Mouse (Mus musculus) embryonic facial prominence, embryonic 10.5 days (tissue): Measurements from ENCODE around the gene Amh. TPM values are rescaled to one million over a fixed set of nuclear protein-coding genes. Genes with fewer than 3 reads are reported as not detected.

ENCODE experiments used
- DNase-seq: peaks from one replicate; pipeline ENCODE4 v3.0.0-alpha.2; 2017; ENCODE audit warnings: low spot score
- H3K27ac ChIP-seq: fragments of 300-500 bp; sonication (generic); replicated peaks from 2 replicates; pipeline ENCODE4 v1.5.1; 2016; ENCODE audit warnings: mild to moderate bottlenecking
- H3K27me3 ChIP-seq: fragments of 300-500 bp; sonication (generic); replicated peaks from 2 replicates; pipeline ENCODE4 v1.6.1; 2016; ENCODE audit warnings: low read depth, mild to moderate bottlenecking; ENCODE audit not compliant: poor library complexity, severe bottlenecking
- H3K36me3 ChIP-seq: fragments of 300-500 bp; sonication (generic); replicated peaks from 2 replicates; pipeline ENCODE4 v1.6.1; 2016; ENCODE audit warnings: mild to moderate bottlenecking, moderate library complexity
- H3K4me1 ChIP-seq: fragments of 300-500 bp; sonication (generic); 2 replicates; pipeline ENCODE4 v1.6.1; 2016
- H3K4me3 ChIP-seq: fragments of 300-500 bp; sonication (generic); 2 replicates; pipeline ENCODE4 v1.5.1; 2016; ENCODE audit warnings: mild to moderate bottlenecking, moderate library complexity
- H3K9me3 ChIP-seq: fragments of 300-500 bp; sonication (generic); 2 replicates; pipeline ENCODE4 v1.6.1; 2016; ENCODE audit warnings: mild to moderate bottlenecking
- WGBS: fragments of 180-500 bp; shearing (Covaris S2); methylation state at CpG from one replicate; pipeline ENCODE4 v1.1.7; 2016; 5-methylcytosine and 5-hydroxymethylcytosine counted together
- polyA plus RNA-seq: library from polyadenylated mRNA; unstranded; fragments of >200 nt; fragmentation: Nextera tagmentation; extraction: Ambion mirVana; gene quantifications from 2 replicates; pipeline ENCODE4 v1.2.1, GENCODE M21; 2016

Amh gene
- polyA plus RNA-seq, 1 experiment from 2014 or later, result 0.17 TPM

DNA sequence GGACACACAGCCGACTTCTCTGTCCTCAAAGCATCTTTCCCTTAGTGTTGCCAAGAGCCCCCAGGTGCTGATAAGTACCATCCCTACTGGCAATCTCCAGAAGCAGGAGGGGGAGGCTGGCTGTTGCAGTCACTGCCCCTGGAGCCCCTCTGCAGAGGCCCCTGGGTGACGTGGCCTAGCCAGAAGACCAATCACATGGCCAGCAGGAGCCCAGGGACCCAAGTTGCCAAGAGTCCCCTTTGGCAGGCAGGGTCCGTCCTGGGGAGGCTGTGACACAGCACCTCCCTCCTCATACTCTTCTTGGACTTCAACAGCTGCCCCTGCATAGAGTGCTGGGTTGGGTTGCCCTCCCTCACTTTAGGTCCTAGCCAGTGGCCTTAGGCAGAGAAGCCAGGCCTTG lies 2.0 kb upstream of the Amh start:
- DNase-seq, result no peak
- H3K36me3 ChIP-seq, result peaks cover 73% of the 10 kb centered on the region
- peaks cover 30% of the 10 kb centered on the region for H3K27me3 ChIP-seq
- 78% methylated on average over 3 of the region's 3 CpGs for WGBS
- no peak overlapping the region for H3K27ac ChIP-seq
- 0 out of 2 replicates have a peak overlapping the region, but pooled peaks have one; percentile 18 for H3K4me3 ChIP-seq
- H3K4me1 ChIP-seq, result peaks cover 52% of the 10 kb centered on the region
- no peaks in the 10 kb centered on the region for H3K9me3 ChIP-seq

DNA sequence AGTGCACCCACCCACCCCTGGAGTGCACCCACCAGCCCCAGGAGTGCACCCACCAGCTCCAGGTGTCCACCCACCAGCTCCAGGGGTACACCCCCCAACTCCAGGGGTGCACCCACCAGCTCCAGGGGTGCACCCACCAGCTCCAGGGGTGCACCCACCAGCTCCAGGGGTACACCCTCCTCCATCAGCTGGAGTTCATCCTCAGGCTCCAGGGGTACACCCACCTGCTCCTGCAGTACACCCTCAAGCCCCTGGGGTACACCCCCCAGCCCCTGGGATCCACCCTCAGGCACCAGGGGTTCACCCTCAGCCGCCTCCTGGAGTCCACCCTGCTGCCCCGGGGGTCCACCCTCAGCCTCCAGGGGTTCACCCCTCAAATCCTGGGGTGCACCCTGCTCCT lies 703 bp upstream of the Amh start:
- WGBS, result 88% methylated on average over 2 of the region's 2 CpGs
- no peak overlapping the region for H3K27ac ChIP-seq
- DNase-seq, result no peak
- peaks cover 44% of the 10 kb centered on the region for H3K27me3 ChIP-seq
- peaks cover 62% of the 10 kb centered on the region for H3K4me1 ChIP-seq
- H3K4me3 ChIP-seq, result peak overlapping the region; percentile 25; the same call in 1 of the 2 replicates
- no peaks in the 10 kb centered on the region for H3K9me3 ChIP-seq
- H3K36me3 ChIP-seq, result peaks cover 73% of the 10 kb centered on the region

DNA sequence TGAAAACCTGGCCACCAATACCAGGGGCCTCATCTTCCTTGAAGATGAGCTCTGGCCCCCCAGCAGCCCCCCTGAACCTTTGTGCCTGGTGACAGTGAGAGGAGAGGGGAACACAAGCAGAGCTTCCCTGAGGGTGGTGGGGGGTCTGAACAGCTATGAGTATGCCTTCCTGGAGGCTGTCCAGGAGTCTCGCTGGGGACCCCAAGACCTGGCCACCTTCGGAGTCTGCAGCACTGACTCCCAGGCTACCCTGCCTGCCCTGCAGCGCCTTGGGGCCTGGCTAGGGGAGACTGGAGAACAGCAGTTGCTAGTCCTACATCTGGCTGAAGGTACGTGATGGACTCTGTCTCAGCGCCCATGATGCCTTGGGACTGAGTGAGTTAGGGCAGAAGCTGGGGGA lies 279 bp downstream of the Amh start:
- Histone ChIP-seq H3K27ac (no peak overlapping the region), H3K27me3 (peaks cover 53% of the 10 kb centered on the region), H3K9me3 (no peaks in the 10 kb centered on the region), H3K36me3 (peaks cover 66% of the 10 kb centered on the region), H3K4me3 (0 out of 2 replicates have a peak overlapping the region, but pooled peaks have one; percentile 68), H3K4me1 (peaks cover 60% of the 10 kb centered on the region)
- no peak for DNase-seq
- WGBS, result 82% methylated on average over 5 of the region's 5 CpGs

- Histone ChIP-seq H3K4me1 (peaks cover 63% of the 10 kb centered on the region), H3K9me3 (no peaks in the 10 kb centered on the region), H3K27me3 (peaks cover 59% of the 10 kb centered on the region), H3K27ac (no peak overlapping the region), H3K4me3 (peak overlapping the region; percentile 68; the same call in 1 of the 2 replicates), H3K36me3 (peaks cover 61% of the 10 kb centered on the region)
- 25% methylated on average over 3 of the region's 3 CpGs for WGBS
- DNase-seq, result peak; percentile 83
Measured at GRCm38 (mm10) chr10:80805925-80806324, 882 bp downstream of the Amh start.

- Histone ChIP-seq H3K27ac (peak overlapping the region; percentile 85), H3K9me3 (no peaks in the 10 kb centered on the region), H3K4me1 (peaks cover 63% of the 10 kb centered on the region), H3K27me3 (peaks cover 65% of the 10 kb centered on the region), H3K36me3 (peaks cover 55% of the 10 kb centered on the region), H3K4me3 (peak overlapping the region; percentile 68)
- WGBS, result 42% methylated on average over 34 of the region's 34 CpGs
- no peak for DNase-seq
Measured at GRCm38 (mm10) chr10:80806341-80807056, 1.5 kb downstream of the Amh start.

- 1% methylated on average over 58 of the region's 58 CpGs for WGBS
- Histone ChIP-seq H3K27me3 (peaks cover 72% of the 10 kb centered on the region), H3K36me3 (peaks cover 49% of the 10 kb centered on the region), H3K4me1 (peaks cover 63% of the 10 kb centered on the region), H3K9me3 (no peaks in the 10 kb centered on the region), H3K27ac (peak overlapping the region; percentile 85), H3K4me3 (peak overlapping the region; percentile 68)
- peak; percentile 85 for DNase-seq
Measured at GRCm38 (mm10) chr10:80807057-80807627, 2.1 kb downstream of the Amh start.

DNA sequence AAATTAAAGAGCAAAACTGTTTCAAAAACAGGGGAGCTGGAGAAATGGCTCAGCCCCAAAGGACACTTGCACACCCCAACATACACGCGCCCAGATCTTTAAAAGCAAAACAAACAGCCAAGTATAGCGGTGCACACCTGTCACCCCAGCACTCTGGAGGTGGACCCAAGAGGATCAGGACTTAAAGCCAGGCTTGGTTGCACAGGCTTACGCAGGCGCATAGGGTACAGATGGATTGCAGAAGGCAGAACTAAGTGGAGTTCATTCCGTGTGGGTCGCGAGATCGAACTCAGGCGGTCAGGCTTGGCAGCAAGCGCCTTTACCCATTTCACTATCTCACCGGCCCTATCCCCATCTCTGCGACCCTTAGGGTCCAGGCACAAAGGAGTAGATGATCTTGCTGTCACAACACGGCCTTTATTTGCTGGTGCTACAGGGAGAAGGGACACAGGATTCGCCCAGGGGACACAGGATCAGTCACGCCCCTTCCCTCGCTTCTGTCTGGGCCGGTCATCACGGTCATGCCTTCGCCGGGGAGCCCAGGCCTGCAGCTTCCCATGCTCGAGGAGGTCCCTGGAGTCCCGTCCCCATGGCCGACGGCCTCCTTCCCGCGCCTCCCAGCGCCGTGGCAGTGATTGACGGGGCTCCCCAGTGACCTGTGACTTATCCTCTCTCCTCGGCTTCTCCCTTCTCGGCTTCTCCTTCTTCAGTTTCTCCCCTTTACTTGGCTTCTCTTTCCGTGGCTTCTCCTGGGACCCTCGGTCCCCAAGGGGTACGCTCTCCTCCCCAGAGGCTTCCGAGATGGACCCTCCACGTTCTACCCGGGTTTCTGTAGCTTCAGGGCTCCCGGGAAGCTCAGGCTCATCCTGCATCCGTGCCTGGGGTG lies 3.3 kb downstream of the Amh start:
- peak overlapping the region; percentile 68 for H3K4me3 ChIP-seq
- peaks cover 68% of the 10 kb centered on the region for H3K4me1 ChIP-seq
- peak overlapping the region; percentile 63 for H3K27ac ChIP-seq
- H3K36me3 ChIP-seq, result peaks cover 37% of the 10 kb centered on the region
- no peaks in the 10 kb centered on the region for H3K9me3 ChIP-seq
- peaks cover 80% of the 10 kb centered on the region for H3K27me3 ChIP-seq
- DNase-seq, result no peak
- 15% methylated on average over 40 of the region's 40 CpGs for WGBS

DNA sequence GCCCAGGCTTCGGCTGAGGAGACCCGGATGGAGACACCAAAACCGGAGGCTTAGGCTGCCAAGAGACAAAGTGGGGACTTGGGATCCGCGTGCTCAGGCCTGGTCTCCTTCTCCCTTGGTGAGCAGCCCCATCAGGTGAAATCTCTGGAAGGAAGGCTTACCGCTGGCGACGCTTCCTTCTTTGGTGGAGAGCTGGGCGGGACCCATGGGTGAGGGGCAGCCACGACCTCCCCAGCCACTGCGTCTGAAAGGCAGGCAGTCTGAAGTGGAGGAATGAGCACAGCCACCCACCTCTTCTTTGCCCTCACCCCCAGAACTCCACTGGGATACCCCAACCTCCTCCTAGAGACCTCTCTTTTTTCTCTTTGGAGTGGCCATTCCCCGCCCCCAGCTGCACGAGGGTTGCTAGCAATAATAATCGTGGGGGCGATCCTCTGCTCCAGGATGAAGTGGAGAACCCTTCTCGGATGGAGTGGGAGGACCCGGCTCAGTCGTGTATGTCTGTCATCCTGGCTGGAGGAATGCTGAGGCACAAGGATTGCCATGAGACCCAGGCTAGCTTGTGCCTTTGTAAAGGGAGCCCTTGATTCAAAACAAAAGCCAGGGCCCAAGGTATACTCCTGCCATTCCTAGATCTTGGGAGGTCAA lies 4.1 kb downstream of the Amh start:
- no peak for DNase-seq
- Histone ChIP-seq H3K36me3 (peaks cover 29% of the 10 kb centered on the region), H3K27me3 (peaks cover 82% of the 10 kb centered on the region), H3K9me3 (no peaks in the 10 kb centered on the region), H3K4me1 (peaks cover 67% of the 10 kb centered on the region), H3K27ac (peak overlapping the region; percentile 63), H3K4me3 (peak overlapping the region; percentile 68)
- 9% methylated on average over 18 of the region's 18 CpGs for WGBS

DNA sequence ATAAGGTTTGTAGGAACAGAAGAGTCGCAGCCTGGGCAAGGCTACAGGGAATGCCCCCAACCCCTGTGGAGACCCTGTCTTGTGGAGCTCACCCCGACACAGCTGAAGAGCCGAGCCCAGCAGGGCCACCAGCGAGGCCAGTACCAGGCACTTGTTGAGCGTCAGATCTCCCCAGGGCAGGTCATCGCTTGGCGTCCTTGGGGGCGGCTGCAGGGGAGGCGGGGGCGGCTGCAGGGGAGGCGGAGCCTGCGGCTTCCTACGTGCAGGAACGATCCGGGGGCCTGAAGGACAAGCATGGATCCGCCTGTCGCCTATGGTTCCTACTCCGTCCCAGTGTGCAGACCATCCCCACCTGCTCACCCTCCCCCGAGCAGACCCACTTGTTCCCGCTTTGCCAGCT lies 5.0 kb downstream of the Amh start:
- Histone ChIP-seq H3K27ac (no peak overlapping the region), H3K9me3 (no peaks in the 10 kb centered on the region), H3K36me3 (peaks cover 20% of the 10 kb centered on the region), H3K4me1 (peaks cover 59% of the 10 kb centered on the region), H3K4me3 (peak overlapping the region; percentile 40), H3K27me3 (peaks cover 79% of the 10 kb centered on the region)
- 3% methylated on average over 20 of the region's 20 CpGs for WGBS
- no peak for DNase-seq

DNA sequence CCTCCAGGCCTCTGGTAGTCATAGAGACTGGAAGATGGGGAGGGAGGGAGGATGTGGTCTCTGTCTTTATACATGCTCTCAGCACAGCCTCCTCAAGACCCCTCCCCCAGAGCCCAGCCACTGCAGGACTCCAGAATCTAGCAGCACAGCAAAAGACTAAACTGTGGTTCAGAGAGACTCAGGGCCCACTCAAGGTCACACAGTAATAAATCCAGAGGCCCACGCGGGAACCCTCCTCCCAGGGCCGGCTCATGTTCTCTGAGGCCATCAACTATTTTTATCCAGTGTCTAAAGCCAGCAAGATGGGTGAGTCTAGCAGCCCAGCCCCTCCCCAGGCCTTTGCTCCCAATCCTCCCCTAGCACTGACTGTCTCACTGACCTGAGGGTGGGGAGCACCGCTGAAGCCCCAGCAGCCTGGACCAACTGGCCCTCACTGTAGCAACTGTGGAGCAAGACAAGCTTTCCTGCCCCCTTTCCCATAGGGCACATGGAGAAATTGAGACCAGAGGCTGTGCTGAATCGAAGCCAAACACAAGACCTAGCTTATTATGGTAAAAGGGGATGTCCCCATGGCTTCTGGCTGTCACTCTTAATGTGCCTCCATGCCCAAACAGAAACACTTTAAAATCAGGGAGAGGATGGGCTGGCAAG lies 7.5 kb downstream of the Amh start:
- no peak overlapping the region for H3K4me3 ChIP-seq
- WGBS, result 64% methylated on average over 5 of the region's 5 CpGs
- H3K4me1 ChIP-seq, result peaks cover 34% of the 10 kb centered on the region
- H3K27ac ChIP-seq, result no peak overlapping the region
- H3K36me3 ChIP-seq, result no peaks in the 10 kb centered on the region
- H3K27me3 ChIP-seq, result peaks cover 57% of the 10 kb centered on the region
- DNase-seq, result no peak
- no peaks in the 10 kb centered on the region for H3K9me3 ChIP-seq

DNA sequence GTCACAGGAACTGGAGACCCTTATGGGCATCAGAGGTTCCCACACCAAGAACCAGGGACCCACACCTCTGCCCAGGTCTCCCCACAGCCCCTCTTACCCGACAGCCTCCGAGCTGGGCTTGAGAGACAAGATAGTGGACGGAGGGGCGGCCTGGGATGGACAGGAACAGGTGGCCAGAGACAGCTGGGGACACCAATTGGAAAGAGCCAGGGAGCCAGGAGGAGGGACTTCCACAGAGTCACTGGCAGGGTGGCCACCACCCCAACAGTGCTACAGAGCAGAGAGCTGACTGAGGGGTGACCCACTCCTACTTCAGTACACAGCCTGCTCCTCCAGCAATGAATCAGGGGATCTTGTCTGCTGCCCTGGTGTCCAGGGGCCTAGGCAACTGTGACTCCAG lies 8.3 kb downstream of the Amh start, which contains the start of gene Jsrp1:
Gene Jsrp1, minus strand, starts transcription at position 133 of the 400 bp plus-strand sequence.
- peaks cover 26% of the 10 kb centered on the region for H3K4me1 ChIP-seq
- DNase-seq, result no peak
- H3K4me3 ChIP-seq, result no peak within 1 kb of the TSS
- H3K9me3 ChIP-seq, result no peaks in the 10 kb centered on the region
- H3K36me3 ChIP-seq, result no peaks in the 10 kb centered on the region
- peaks cover 49% of the 10 kb centered on the region for H3K27me3 ChIP-seq
- no peak within 1 kb of the TSS for H3K27ac ChIP-seq
- 85% methylated on average over 4 of the region's 4 CpGs for WGBS

- DNase-seq, result no peak
- Histone ChIP-seq H3K36me3 (no peaks in the 10 kb centered on the region), H3K4me1 (peaks cover 13% of the 10 kb centered on the region), H3K27me3 (peaks cover 34% of the 10 kb centered on the region), H3K27ac (no peak overlapping the region), H3K4me3 (no peak overlapping the region), H3K9me3 (no peaks in the 10 kb centered on the region)
- WGBS, result 69% methylated on average over 7 of the region's 7 CpGs
Measured at GRCm38 (mm10) chr10:80814800-80815199, 9.8 kb downstream of the Amh start.
